Mouse (Mus musculus) megakaryocyte, embryonic 14.5 days (primary cell): ENCODE results near the gene Kifc5b.

Experiments used
- FLI1 ChIP-seq: IDR thresholded peaks from 2 replicates; pipeline ENCODE4 v1.6.1; 2012; ENCODE audit warnings: low read length, inconsistent platforms, mixed read lengths
- GATA1 ChIP-seq: IDR thresholded peaks from 3 replicates; pipeline ENCODE4 v1.6.1; 2012; ENCODE audit warnings: mixed read lengths, low read length, inconsistent platforms, borderline replicate concordance

- TF ChIP-seq GATA1: no peak
- TF ChIP-seq FLI1: no peak
These were observed 17.3 kb downstream of the Kifc5b start for GRCm38 (mm10) chr17:26933885-26934827.
